Mouse (Mus musculus) adrenal gland, adult (tissue): Measurements from ENCODE around the gene Zg16.
A peak's percentile ranks its signal among the peaks of the same experiment; 100 is the strongest.

Experiments
- DNase-seq, 2 experiments: peaks; one replicate each; pipeline ENCODE4 v3.0.0; 2022 to 2023; ENCODE audit warnings: low spot score in 1 of 2; ENCODE audit not compliant: inconsistent age in 2 of 2

The Zg16 gene

GRCm38 (mm10) chr7:127009307-127010085 lies 77.6 kb downstream of the Zg16 start:
- DNase-seq: peak in 1 of 2 experiments; percentile 69

GRCm38 (mm10) chr7:127008239-127009019 lies 78.7 kb downstream of the Zg16 start:
- peak; percentile 73 to 90 for DNase-seq

GRCm38 (mm10) chr7:127007313-127008024 lies 79.7 kb downstream of the Zg16 start:
- peak in 1 of 2 experiments; percentile 47 for DNase-seq

GRCm38 (mm10) chr7:127004122-127004875 lies 82.8 kb downstream of the Zg16 start:
- DNase-seq: no peak

GRCm38 (mm10) chr7:127003620-127004019 lies 83.5 kb downstream of the Zg16 start:
- no peak for DNase-seq
